Mouse (Mus musculus) G1E (cell line): ENCODE measurements around the gene Oscar.

ENCODE experiments used
- CTCF ChIP-seq: IDR thresholded peaks from 2 replicates; pipeline ENCODE4 v1.5.1; 2012; ENCODE audit warnings: low read depth, low read length, inconsistent platforms, mixed read lengths
- GATA1 ChIP-seq: IDR thresholded peaks from 2 replicates; pipeline ENCODE4 v1.6.1; 2012; ENCODE audit warnings: borderline replicate concordance, low read length, inconsistent platforms, mixed read lengths
- POLR2AphosphoS5 ChIP-seq: IDR thresholded peaks from 2 replicates; pipeline ENCODE4 v1.6.1; 2012; ENCODE audit warnings: low read depth, low read length, inconsistent platforms; ENCODE audit not compliant: insufficient replicate concordance

- TF ChIP-seq CTCF (no peak), GATA1 (no peak), POLR2AphosphoS5 (no peak)
These were observed 41.7 kb downstream of the Oscar start for GRCm38 (mm10) chr7:3574216-3574615.
